Mouse (Mus musculus) heart, postnatal 14 days (tissue): Measurements from ENCODE around the gene Pnpo. TPM values are rescaled to one million over a fixed set of nuclear protein-coding genes. Genes with fewer than 3 reads are reported as not detected.
A peak's percentile ranks its signal among the peaks of the same experiment; 100 is the strongest.

Experiments used
- DNase-seq, 2 experiments: peaks; one replicate each; pipeline ENCODE4 v3.0.0; 2021 to 2022
- intact Hi-C: fragments of 180-260 bp; cut with DNase I; formaldehyde crosslinking; loops from one replicate; pipeline ENCODE4 v1.15.1; 2025
- total RNA-seq, 2 experiments: library from RNA; stranded (reverse); gene quantifications; 2 replicates each; pipeline ENCODE4 v1.2.3; 2021

Gene Pnpo
- total RNA-seq, 2 experiments from 2014 or later: 14.1 to 15.0 TPM

GRCm38 (mm10) chr11:96916885-96917396 lies 26.8 kb downstream of the Pnpo start:
- intact Hi-C loops: loop anchor here (1.0 to 2.0 kb wide), 3 partner anchors 22 to 110 kb away; no protein-coding TSS in a partner anchor

GRCm38 (mm10) chr11:96916044-96916884 lies 27.5 kb downstream of the Pnpo start, which contains the start of gene Cdk5rap3:
Gene Cdk5rap3, minus strand, starts transcription at chr11:96916496.
- peak; percentile 99 for DNase-seq
- intact Hi-C loops: loop anchor here (2.0 kb wide), 2 partner anchors 23 to 111 kb away; no protein-coding TSS in a partner anchor

More at GRCm38 (mm10) chr11:96916885-96917396, 26.8 kb downstream of the Pnpo start:
- DNase-seq: no peak

- intact Hi-C loops: loop anchor here (5.0 kb wide), 1 partner anchor 135 kb away; the partner anchor contains the start of gene Snx11
- DNase-seq: no peak
Observed at GRCm38 (mm10) chr11:96912682-96913081, 31.1 kb downstream of the Pnpo start.

- peak; percentile 78 to 88 for DNase-seq
- intact Hi-C loops: loop anchor here (5.0 kb wide), 1 partner anchor 133 kb away; the partner anchor contains the start of gene Snx11
Observed at GRCm38 (mm10) chr11:96910003-96910402, 33.8 kb downstream of the Pnpo start.

DNA sequence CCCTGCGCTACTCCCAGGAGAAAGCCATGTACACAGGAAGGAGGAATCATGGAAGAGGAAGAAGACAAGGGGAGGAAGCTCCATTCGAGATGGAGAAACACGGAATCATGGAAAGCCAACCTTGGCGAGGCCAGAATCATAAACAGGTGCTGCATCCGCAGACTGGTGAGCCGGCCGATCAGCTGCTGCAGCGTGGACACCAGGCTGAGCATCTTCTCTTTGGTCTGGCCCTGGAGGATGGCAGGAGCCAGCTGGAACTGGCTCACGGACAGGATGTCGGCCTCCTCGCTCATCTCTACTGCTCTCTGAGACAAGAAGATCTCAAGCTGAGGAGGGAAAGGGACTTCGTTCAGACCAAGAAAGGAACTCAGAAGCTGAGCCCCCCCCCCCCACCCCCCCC lies 35.2 kb downstream of the Pnpo start:
- DNase-seq: no peak
- intact Hi-C loops: loop anchor here (5.0 kb wide), 1 partner anchor 146 kb away; no protein-coding TSS in a partner anchor

- peak; percentile 45 to 53 for DNase-seq
- intact Hi-C loops: loop anchor here (5.0 kb wide), 1 partner anchor 144 kb away; no protein-coding TSS in a partner anchor
Observed at GRCm38 (mm10) chr11:96906431-96907161, 37.2 kb downstream of the Pnpo start.

GRCm38 (mm10) chr11:96902639-96903635 lies 40.8 kb downstream of the Pnpo start:
- DNase-seq: no peak
- intact Hi-C loops: no loop called here

- intact Hi-C loops: no loop called here
- no peak for DNase-seq
Observed at GRCm38 (mm10) chr11:96901332-96901731, 42.5 kb downstream of the Pnpo start.

DNA sequence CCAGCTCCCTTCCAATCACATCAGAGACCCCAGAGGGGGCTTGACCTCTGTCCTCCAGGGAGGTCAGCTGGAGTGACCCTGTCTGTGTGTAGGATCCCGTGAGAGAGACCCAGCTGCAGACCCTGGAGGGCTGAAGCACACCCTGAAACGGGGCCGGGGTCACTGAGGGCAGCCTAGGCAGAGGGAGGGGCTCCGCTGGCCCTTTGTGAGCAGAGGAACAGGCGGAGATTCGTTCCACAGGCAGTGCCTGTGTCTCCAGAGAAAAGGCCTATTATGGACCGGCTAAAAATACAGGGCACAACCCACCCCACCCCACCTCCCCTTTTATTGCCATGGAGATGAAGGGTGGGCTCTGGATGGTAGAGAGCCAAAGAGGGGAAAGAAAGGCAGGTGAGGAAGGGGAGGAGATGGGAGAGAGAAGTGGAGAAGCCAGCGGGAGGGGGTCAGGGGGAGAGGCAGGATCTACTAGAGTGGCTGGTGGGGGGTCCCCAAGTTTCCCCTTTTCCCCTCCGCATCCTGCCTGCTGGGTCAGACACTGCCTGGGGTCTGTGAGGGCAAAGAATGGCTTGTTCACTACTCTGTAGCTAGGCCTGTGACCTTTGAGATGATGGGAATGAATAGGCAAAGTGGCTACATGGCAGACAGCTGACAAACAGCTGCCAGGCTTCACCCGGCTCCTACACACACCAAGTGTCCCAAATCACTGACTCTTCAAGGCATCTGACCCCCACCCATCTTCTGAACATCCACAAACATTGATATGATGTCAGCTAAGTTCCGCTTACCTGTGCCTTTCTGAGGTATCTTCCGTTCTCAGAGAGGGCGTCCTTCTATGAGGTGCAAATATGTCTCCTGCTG lies 44.1 kb downstream of the Pnpo start:
- intact Hi-C loops: no loop called here

DNA sequence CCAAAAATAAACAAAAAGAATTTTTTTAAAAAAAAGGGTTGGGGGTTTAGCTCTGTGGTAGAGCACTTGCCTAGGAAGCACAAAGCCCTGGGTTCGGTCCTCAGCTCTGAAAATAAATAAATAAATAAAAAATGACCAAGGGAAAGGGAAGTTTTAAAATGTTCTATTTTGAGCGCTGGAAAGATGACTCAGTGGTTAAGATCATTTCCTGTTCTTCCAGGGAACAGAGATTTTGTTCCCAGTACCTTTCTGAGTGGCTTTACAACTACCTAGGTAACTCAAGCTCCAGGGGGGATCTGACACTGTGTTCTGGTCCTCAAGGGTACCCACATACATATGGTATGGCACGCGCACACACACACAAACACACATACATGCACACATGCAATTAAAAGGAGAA lies 47.9 kb downstream of the Pnpo start:
- intact Hi-C loops: no loop called here
- DNase-seq: no peak

More for the DNA sequence above, 44.1 kb downstream of the Pnpo start:
- no peak for DNase-seq

DNA sequence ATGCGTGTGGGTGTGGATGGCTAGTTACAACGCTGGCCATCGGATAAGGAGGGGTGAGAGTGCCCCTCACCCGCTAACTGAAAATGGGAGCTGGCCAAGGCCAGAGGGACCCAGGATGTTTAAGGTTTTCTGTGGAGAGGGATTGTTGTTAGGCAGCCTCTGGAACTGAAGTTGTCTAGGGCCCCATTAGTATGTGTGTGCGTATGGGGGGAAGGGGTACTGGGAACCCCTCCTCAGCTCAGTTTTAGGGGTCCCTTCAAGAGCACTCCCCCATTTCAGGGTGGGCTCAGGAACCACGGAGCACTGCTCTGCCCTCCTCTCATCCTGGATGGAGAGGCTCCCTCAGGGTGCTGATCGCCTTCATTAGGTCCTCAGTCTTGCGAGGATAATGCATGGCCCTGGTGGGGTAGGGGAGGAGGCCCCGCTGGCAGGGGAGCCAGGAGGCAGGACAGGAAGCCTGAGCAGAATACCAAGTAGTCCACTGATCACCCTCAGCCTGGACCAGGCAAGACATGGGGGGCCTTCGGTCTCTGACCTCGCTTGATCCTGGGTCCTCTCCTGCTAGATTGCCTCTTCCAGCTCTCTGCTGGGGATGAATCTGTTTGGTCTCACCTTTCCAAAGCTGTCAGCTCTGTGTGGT lies 50.5 kb downstream of the Pnpo start:
- intact Hi-C loops: no loop called here
- no peak for DNase-seq

DNA sequence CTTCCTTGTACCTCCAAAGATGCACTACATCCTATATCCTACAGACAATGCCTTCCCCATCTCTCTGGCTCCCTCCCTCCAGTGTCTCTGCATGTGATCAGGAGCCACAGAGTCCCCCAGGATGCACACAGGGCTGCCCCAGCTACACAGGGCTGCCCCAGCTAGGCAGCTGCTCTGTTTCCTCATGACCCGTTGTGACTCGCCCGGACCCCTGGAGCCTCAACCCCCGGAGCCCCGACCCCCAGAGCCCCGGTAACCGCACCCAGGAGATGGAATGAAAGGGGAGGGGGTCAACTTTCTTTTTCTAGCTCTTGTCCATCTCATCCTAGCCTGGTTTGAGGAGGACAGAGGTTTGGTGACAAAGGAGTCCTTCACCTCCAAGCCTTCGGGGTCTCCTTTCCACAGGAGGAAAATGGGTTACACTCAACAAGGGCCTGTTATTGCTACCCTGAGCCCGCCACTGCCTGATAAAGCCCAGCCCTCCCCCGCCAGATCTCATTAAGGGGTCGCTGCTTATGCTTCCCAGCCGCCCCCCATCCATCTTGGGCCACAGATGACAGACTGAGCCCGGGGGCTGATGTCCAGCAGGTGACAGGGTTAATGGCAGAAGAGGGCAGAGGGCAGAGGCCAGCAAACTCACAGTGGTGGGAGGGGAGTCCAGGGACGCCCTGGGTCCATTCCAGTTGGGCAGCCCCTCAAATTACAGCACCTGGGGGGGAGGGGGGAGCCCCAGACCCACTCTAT lies 51.8 kb downstream of the Pnpo start:
- DNase-seq: no peak
- intact Hi-C loops: no loop called here

Other genes with a start within 250 kb of the Pnpo start
- gene Snx11, start 166.4 kb downstream of the Pnpo start, total RNA-seq: 10 to 100 TPM; 12.4 to 13.7 TPM
- 10 to 100 TPM; 36.4 to 46.8 TPM for gene Cbx1, start 154.9 kb downstream of the Pnpo start, total RNA-seq
- gene Nfe2l1, start 114.0 kb downstream of the Pnpo start, total RNA-seq: 100 to 1,000 TPM; 346 to 358 TPM
- gene Copz2, start 94.1 kb downstream of the Pnpo start, total RNA-seq: 10 to 100 TPM; 34.6 to 35.8 TPM
- 10 to 100 TPM; 22.3 to 23.3 TPM for gene Cdk5rap3, start 27.5 kb downstream of the Pnpo start, total RNA-seq
- 1 to 10 TPM in 1 of 2 experiments, under 1 TPM in 1; 0.88 to 1.8 TPM for gene Prr15l, start 15.9 kb downstream of the Pnpo start, total RNA-seq
- 10 to 100 TPM; 11.4 to 12.0 TPM for gene Sp2, start 39.0 kb upstream of the Pnpo start, total RNA-seq
- under 1 TPM; 0.07 to 0.12 TPM for gene Sp6, start 69.4 kb upstream of the Pnpo start, total RNA-seq
- gene Scrn2, start 86.0 kb upstream of the Pnpo start, total RNA-seq: 10 to 100 TPM; 10.2 to 11.6 TPM
- under 1 TPM; 0.27 to 0.69 TPM for gene Lrrc46, start 97.4 kb upstream of the Pnpo start, total RNA-seq
- gene Mrpl10, start 97.6 kb upstream of the Pnpo start, total RNA-seq: 10 to 100 TPM; 79.9 to 88.0 TPM
- gene Osbpl7, start 106.6 kb upstream of the Pnpo start, total RNA-seq: 1 to 10 TPM; 4.6 to 4.9 TPM
- under 1 TPM in 1 of 2 experiments, not detected in 1; 0.12 TPM for gene Tbx21, start 171.3 kb upstream of the Pnpo start, total RNA-seq
- 10 to 100 TPM; 13.4 to 15.8 TPM for gene Tbkbp1, start 207.5 kb upstream of the Pnpo start, total RNA-seq
- 10 to 100 TPM; 86.3 to 94.8 TPM for gene Kpnb1, start 243.9 kb upstream of the Pnpo start, total RNA-seq